ENCODE assay signal across 7 mouse cellular contexts in genomic region chr14:108912876-108913490, GRCm38 (mm10). TPM values are rescaled to one million over a fixed set of nuclear protein-coding genes. Genes with fewer than 3 reads are reported as not detected.
DNase-seq lines count a peak whose midpoint lies in the region; ATAC-seq and TF ChIP-seq lines count a peak whose summit lies in the region.

No protein-coding gene starts in this region.

- no peak overlapping the region for H3K9ac ChIP-seq in lung, embryonic 16.5 days (ENCODE audit: low read length)
- H3K9ac ChIP-seq in forebrain, embryonic 12.5 days: peak overlapping the region; percentile 56

- ATAC-seq in lung, embryonic 16.5 days (ENCODE audit: low read depth): no peak
- no peak for ATAC-seq in forebrain, embryonic 12.5 days (ENCODE audit: low FRiP score)
- ATAC-seq in megakaryocyte, adult 5-6 weeks (ENCODE audit: poor library complexity, severe bottlenecking): no peak

- no peaks in the 10 kb centered on the region for H3K36me3 ChIP-seq in lung, embryonic 16.5 days (ENCODE audit: control insufficient read depth, insufficient read depth, low read length)
- H3K36me3 ChIP-seq in forebrain, embryonic 12.5 days (replicated peaks): no peaks in the 10 kb centered on the region

- H3K27me3 ChIP-seq in lung, embryonic 16.5 days (ENCODE audit: control insufficient read depth, insufficient read depth, low read depth, low read length): peaks cover 34% of the 10 kb centered on the region
- 0 out of 2 replicates have a peak, but pooled peaks cover 4% of the 10 kb centered on the region for H3K27me3 ChIP-seq in forebrain, embryonic 12.5 days

- TF ChIP-seq POLR2A in lung, adult 2 months (IDR thresholded peaks at IDR 0.05; ENCODE audit: borderline replicate concordance, extremely low read depth, low read depth, low read length): no peak

- peak overlapping the region; percentile 54 for H3K4me2 ChIP-seq in lung, embryonic 16.5 days (ENCODE audit: low read depth, low read length)
- H3K4me2 ChIP-seq in forebrain, embryonic 12.5 days: peak overlapping the region; percentile 84

- no peaks in the 10 kb centered on the region for H3K9me3 ChIP-seq in lung, embryonic 16.5 days (ENCODE audit: control insufficient read depth, low read length)
- no peaks in the 10 kb centered on the region for H3K9me3 ChIP-seq in forebrain, embryonic 12.5 days

- H3K4me1 ChIP-seq in lung, embryonic 16.5 days (replicated peaks; ENCODE audit: control insufficient read depth, insufficient read depth, low read length): peaks cover 9% of the 10 kb centered on the region; the same call in 1 of the 2 replicates
- no peaks in the 10 kb centered on the region for H3K4me1 ChIP-seq in lung, adult 2 months (ENCODE audit: control insufficient read depth, insufficient read depth, low read length)
- peaks cover 30% of the 10 kb centered on the region for H3K4me1 ChIP-seq in forebrain, embryonic 12.5 days

- no peak for TF ChIP-seq CTCF in lung, adult 2 months (IDR thresholded peaks at IDR 0.05; ENCODE audit: insufficient read depth, low read length)

- 2% methylated on average over 21 of the region's 21 CpGs for WGBS in lung, embryonic 16.5 days
- WGBS in lung, adult 2 months: 3% methylated on average over 21 of the region's 21 CpGs
- WGBS in forebrain, embryonic 12.5 days: 1% methylated on average over 21 of the region's 21 CpGs

- no peak for DNase-seq in lung, adult 2 months
- DNase-seq in layer of hippocampus, postnatal 25 days (ENCODE audit: extremely low spot score in 1 of 2, low spot score in 1 of 2): peak; percentile 13 to 32
- DNase-seq in retina, postnatal 1 day: peak; percentile 55
- DNase-seq in B cell, adult 2 months: no peak

- H3K27ac ChIP-seq in lung, embryonic 16.5 days (ENCODE audit: low read length): no peak overlapping the region
- peak overlapping the region; percentile 77 for H3K27ac ChIP-seq in forebrain, embryonic 12.5 days

- H3K4me3 ChIP-seq in lung, embryonic 16.5 days (ENCODE audit: low read length): peak overlapping the region; percentile 42
- no peak overlapping the region for H3K4me3 ChIP-seq in lung, adult 2 months (replicated peaks; ENCODE audit: extremely low read depth, low read depth, low read length)
- H3K4me3 ChIP-seq in forebrain, embryonic 12.5 days (replicated peaks): peak overlapping the region; percentile 52

RNA-seq across cellular contexts. Expression of gene Slitrk1, which starts 1.0 kb away (rescaled TPM):
- 0.10 TPM in 1 of 2 replicates, not detected in the other for polyA plus RNA-seq in lung, embryonic 16.5 days (2015; fragmentation: Nextera tagmentation; extraction: Ambion mirVana)
- polyA plus RNA-seq in lung, adult 2 months (2012; rRNA removed): 0.02 TPM in 1 of 2 replicates, not detected in the other
- 12.1 and 13.4 TPM in 2 replicates for polyA plus RNA-seq in forebrain, embryonic 12.5 days (2016; fragmentation: Nextera tagmentation; extraction: Ambion mirVana)
- 10 to 100 TPM; 51.5 to 62.0 TPM for total RNA-seq in layer of hippocampus, postnatal 25 days (2021)
- total RNA-seq in megakaryocyte, adult 5-6 weeks (2015): not detected in 2 replicates
- not detected in 2 replicates for total RNA-seq in megakaryocyte, adult 5-6 weeks (2017)

Comparison
In these comparisons a context has a peak if more than half of its experiments do, and no peak if none do; other contexts are left out.
1. DNase-seq: peak in layer of hippocampus, postnatal 25 days (2 of 2) and retina, postnatal 1 day (single experiment); none in lung, adult 2 months (single experiment) and B cell, adult 2 months (0 of 2).
2. RNA of gene Slitrk1, which starts 1.0 kb away (polyA plus RNA-seq): 12.1 to 13.4 TPM in forebrain, embryonic 12.5 days; 0.02 TPM in lung, adult 2 months and 0.10 TPM in lung, embryonic 16.5 days; every median in the first group is over 10 times any median in the second.